Mouse (Mus musculus) testis, adult 2 months (tissue): ENCODE measurements around the gene Stox1.

Experiments
- CTCF ChIP-seq: fragments of 200-500 bp; IDR thresholded peaks from 2 replicates; pipeline ENCODE4 v1.5.1; 2012; ENCODE audit warnings: low read depth, mild to moderate bottlenecking, inconsistent platforms, low read length, moderate library complexity; ENCODE audit not compliant: control insufficient read depth, insufficient read depth, insufficient replicate concordance
- POLR2A ChIP-seq: fragments of 200-500 bp; IDR thresholded peaks from 2 replicates; pipeline ENCODE4 v1.6.1; 2012; ENCODE audit warnings: low read depth, mild to moderate bottlenecking, inconsistent platforms, low read length, moderate library complexity; ENCODE audit not compliant: control insufficient read depth

- no peak for TF ChIP-seq CTCF
- TF ChIP-seq POLR2A, result no peak
Observed at GRCm38 (mm10) chr10:62651961-62652360, 74.0 kb downstream of the Stox1 start.
